Mouse (Mus musculus) lung, embryonic 14.5 days (tissue): ENCODE measurements around the gene Rab1b. TPM values are rescaled to one million over a fixed set of nuclear protein-coding genes. Genes with fewer than 3 reads are reported as not detected.
A peak's percentile ranks its signal among the peaks of the same experiment; 100 is the strongest.

Source experiments
- ATAC-seq: fragments of 200-750 bp; cut with Nextera tagmentation; 2 replicates; pipeline ENCODE4 v1.8.0; 2017; ENCODE audit warnings: mild to moderate bottlenecking, moderate TSS enrichment, moderate library complexity; ENCODE audit not compliant: insufficient read depth
- DNase-seq: peaks from one replicate; pipeline ENCODE4 v3.0.0-alpha.2; 2015
- H3K27ac ChIP-seq: fragments of 300-500 bp; sonication (generic); 2 replicates; pipeline ENCODE4 v1.5.1; 2014; ENCODE audit warnings: low read depth, mild to moderate bottlenecking, moderate library complexity
- H3K27me3 ChIP-seq: fragments of 300-500 bp; sonication (generic); 2 replicates; pipeline ENCODE4 v1.6.1; 2014; ENCODE audit warnings: low read length, control low read depth; ENCODE audit not compliant: insufficient read depth
- H3K36me3 ChIP-seq: fragments of 300-500 bp; sonication (generic); 2 replicates; pipeline ENCODE4 v1.6.1; 2014; ENCODE audit warnings: control low read depth; ENCODE audit not compliant: insufficient read depth
- H3K4me1 ChIP-seq: fragments of 300-500 bp; sonication (generic); 2 replicates; pipeline ENCODE4 v1.6.1; 2014; ENCODE audit warnings: antibody characterized with exemption, control low read depth; ENCODE audit not compliant: insufficient read depth
- H3K4me2 ChIP-seq: fragments of 300-500 bp; sonication (generic); 2 replicates; pipeline ENCODE4 v1.6.1; 2014; ENCODE audit warnings: mild to moderate bottlenecking
- H3K4me3 ChIP-seq: fragments of 300-500 bp; sonication (generic); 2 replicates; pipeline ENCODE4 v1.5.1; 2014; ENCODE audit warnings: low read depth, low read length
- H3K9ac ChIP-seq: fragments of 300-500 bp; sonication (generic); 2 replicates; pipeline ENCODE4 v1.6.1; 2014
- H3K9me3 ChIP-seq: fragments of 300-500 bp; sonication (generic); 2 replicates; pipeline ENCODE4 v1.6.1; 2016; ENCODE audit warnings: low read depth, low read length, control low read depth
- CTCF ChIP-seq: IDR thresholded peaks from 2 replicates; pipeline ENCODE4 v1.5.1; 2016; ENCODE audit warnings: antibody characterized with exemption, low read depth
- WGBS: fragments of 180-500 bp; shearing (Covaris S2); extraction: QIAGEN DNeasy Blood & Tissue Kit; methylation state at CpG from one replicate; pipeline ENCODE4 v1.1.7; 2014; 5-methylcytosine and 5-hydroxymethylcytosine counted together
- polyA plus RNA-seq: library from polyadenylated mRNA; unstranded; fragments of >200 nt; fragmentation: Nextera tagmentation; extraction: Ambion mirVana; gene quantifications from 2 replicates; pipeline ENCODE4 v1.2.1, GENCODE M21; 2014

Gene Rab1b
- polyA plus RNA-seq, 1 experiment from 2014 or later = 289 TPM

GRCm38 (mm10) chr19:5113783-5114182, 6.9 kb upstream of the Rab1b start:
- Histone ChIP-seq H3K9ac (no peak overlapping the region), H3K27ac (no peak overlapping the region), H3K4me2 (no peak overlapping the region), H3K4me3 (no peak overlapping the region), H3K36me3 (peaks cover 53% of the 10 kb centered on the region), H3K27me3 (no peaks in the 10 kb centered on the region), H3K4me1 (peaks cover 6% of the 10 kb centered on the region; the same call in 1 of the 2 replicates), H3K9me3 (no peaks in the 10 kb centered on the region)
- no peak for TF ChIP-seq CTCF
- DNase-seq (no peak), ATAC-seq (no peak)
- 87% methylated on average over 7 of the region's 7 CpGs for WGBS

- Histone ChIP-seq H3K27ac (peak overlapping the region; percentile 45; the same call in 1 of the 2 replicates), H3K27me3 (no peaks in the 10 kb centered on the region), H3K9me3 (no peaks in the 10 kb centered on the region), H3K36me3 (peaks cover 54% of the 10 kb centered on the region), H3K9ac (no peak overlapping the region; the same call in 1 of the 2 replicates), H3K4me1 (peaks cover 5% of the 10 kb centered on the region; the same call in 1 of the 2 replicates), H3K4me3 (no peak overlapping the region), H3K4me2 (no peak overlapping the region)
- TF ChIP-seq CTCF = peak; percentile 45
- DNase-seq = no peak
- no peak for ATAC-seq
- 70% methylated on average over 19 of the region's 19 CpGs for WGBS
Measured at GRCm38 (mm10) chr19:5109659-5110453, 3.0 kb upstream of the Rab1b start.

- no peak for ATAC-seq
- H3K4me2 ChIP-seq = no peak overlapping the region
Measured at GRCm38 (mm10) chr19:5108702-5109101, 1.8 kb upstream of the Rab1b start.

GRCm38 (mm10) chr19:5108271-5108575, 1.4 kb upstream of the Rab1b start:
- peak; percentile 63 for TF ChIP-seq CTCF
- H3K9ac ChIP-seq = no peak overlapping the region
- H3K9me3 ChIP-seq = no peaks in the 10 kb centered on the region
- H3K27ac ChIP-seq = no peak overlapping the region
- WGBS = 22% methylated on average over 5 of the region's 5 CpGs
- DNase-seq (peak; percentile 72), ATAC-seq (0 out of 2 replicates have a peak, but pooled peaks have one; percentile 7)
- peaks cover 5% of the 10 kb centered on the region; the same call in 1 of the 2 replicates for H3K4me1 ChIP-seq
- no peak overlapping the region for H3K4me2 ChIP-seq
- no peak overlapping the region for H3K4me3 ChIP-seq
- no peaks in the 10 kb centered on the region for H3K27me3 ChIP-seq
- peaks cover 61% of the 10 kb centered on the region for H3K36me3 ChIP-seq

More at GRCm38 (mm10) chr19:5108702-5109101, 1.8 kb upstream of the Rab1b start:
- Histone ChIP-seq H3K9ac (no peak overlapping the region), H3K27ac (no peak overlapping the region), H3K27me3 (no peaks in the 10 kb centered on the region), H3K4me1 (peaks cover 5% of the 10 kb centered on the region; the same call in 1 of the 2 replicates), H3K4me3 (no peak overlapping the region), H3K9me3 (no peaks in the 10 kb centered on the region), H3K36me3 (peaks cover 61% of the 10 kb centered on the region)
- WGBS = 35% methylated on average over 4 of the region's 4 CpGs
- TF ChIP-seq CTCF = no peak
- DNase-seq = no peak

- no peak for ATAC-seq
- Histone ChIP-seq H3K27me3 (no peaks in the 10 kb centered on the region), H3K4me2 (0 out of 2 replicates have a peak overlapping the region, but pooled peaks have one; percentile 48), H3K4me1 (peaks cover 5% of the 10 kb centered on the region; the same call in 1 of the 2 replicates), H3K9ac (no peak overlapping the region), H3K4me3 (no peak overlapping the region), H3K27ac (no peak overlapping the region), H3K36me3 (peaks cover 64% of the 10 kb centered on the region), H3K9me3 (no peaks in the 10 kb centered on the region)
- 69% methylated on average over 18 of the region's 18 CpGs for WGBS
- DNase-seq = no peak
- no peak for TF ChIP-seq CTCF
Measured at GRCm38 (mm10) chr19:5107556-5108270, 841 bp upstream of the Rab1b start.

GRCm38 (mm10) chr19:5106074-5106473, 798 bp downstream of the Rab1b start:
- no peaks in the 10 kb centered on the region for H3K27me3 ChIP-seq
- no peaks in the 10 kb centered on the region for H3K9me3 ChIP-seq
- WGBS = 4% methylated on average over 9 of the region's 9 CpGs
- peak overlapping the region; percentile 87 for H3K9ac ChIP-seq
- ATAC-seq (no peak), DNase-seq (no peak)
- peak overlapping the region; percentile 89 for H3K4me2 ChIP-seq
- TF ChIP-seq CTCF = no peak
- H3K4me1 ChIP-seq = peaks cover 5% of the 10 kb centered on the region; the same call in 1 of the 2 replicates
- H3K4me3 ChIP-seq = peak overlapping the region; percentile 81
- H3K27ac ChIP-seq = peak overlapping the region; percentile 91; the same call in 1 of the 2 replicates
- H3K36me3 ChIP-seq = peaks cover 64% of the 10 kb centered on the region
